In the genomic region with DNA sequence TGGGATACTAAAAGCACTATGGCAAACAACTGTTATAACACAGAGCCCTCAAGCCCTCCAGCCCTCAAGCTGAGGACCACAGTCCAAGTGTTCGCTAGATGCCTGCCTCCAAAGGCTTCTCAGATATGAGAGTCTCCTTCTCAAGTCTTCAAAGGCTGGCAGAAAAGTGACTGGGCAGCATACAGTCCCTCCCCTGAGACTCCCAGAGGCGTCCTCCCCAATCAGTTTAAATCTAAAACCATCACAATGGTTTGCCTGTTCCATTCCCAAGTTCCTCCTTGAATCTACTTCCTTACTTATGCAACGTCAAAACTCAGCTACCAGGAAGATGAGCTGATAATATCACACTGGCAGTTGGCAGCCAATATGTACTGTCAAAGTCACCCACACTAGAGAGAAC, we compare ENCODE assay signal across 8 mouse cellular contexts. TPM values are rescaled to one million over a fixed set of nuclear protein-coding genes. Genes with fewer than 3 reads are reported as not detected.
DNase-seq lines count a peak whose midpoint lies in the region; ATAC-seq and TF ChIP-seq lines count a peak whose summit lies in the region.

A gene (plus strand): TSS at position 301 of the 400 bp plus-strand sequence.

- H3K79me2 ChIP-seq in myocyte (ENCODE audit: control insufficient read depth, insufficient read depth) = no peaks in the 10 kb centered on the region

- no peak for TF ChIP-seq POLR2A in myocyte (IDR thresholded peaks at IDR 0.05; ENCODE audit: insufficient read length, low read depth)

- 63% methylated on average over 3 of the region's 3 CpGs for WGBS in lung, postnatal 0 days
- 60% methylated on average over 3 of the region's 3 CpGs for WGBS in embryonic facial prominence, embryonic 14.5 days
- WGBS in heart, embryonic 15.5 days = 55% methylated on average over 3 of the region's 3 CpGs

- no peak for TF ChIP-seq EP300 in lung, postnatal 0 days (IDR thresholded peaks at IDR 0.05)

- H3K4me1 ChIP-seq in lung, postnatal 0 days (ENCODE audit: insufficient read depth, low read depth, low read length) = no peaks in the 10 kb centered on the region
- H3K4me1 ChIP-seq in embryonic facial prominence, embryonic 14.5 days (ENCODE audit: control insufficient read depth, insufficient read depth, low read length) = no peaks in the 10 kb centered on the region
- H3K4me1 ChIP-seq in heart, embryonic 15.5 days (replicated peaks) = peaks cover 5% of the 10 kb centered on the region

- ATAC-seq in lung, postnatal 0 days = no peak
- ATAC-seq in embryonic facial prominence, embryonic 14.5 days (ENCODE audit: low read depth) = no peak
- ATAC-seq in heart, embryonic 15.5 days (replicated peaks; ENCODE audit: insufficient number of reproducible peaks, insufficient read depth, low FRiP score, low read depth) = no peak

- no peak within 1 kb of the TSS for H3ac ChIP-seq in myocyte (ENCODE audit: control insufficient read depth, insufficient read length)

- H3K9ac ChIP-seq in lung, postnatal 0 days (replicated peaks; ENCODE audit: low read depth) = no peak within 1 kb of the TSS
- H3K9ac ChIP-seq in embryonic facial prominence, embryonic 14.5 days (ENCODE audit: low read depth, low read length) = no peak within 1 kb of the TSS
- H3K9ac ChIP-seq in heart, embryonic 15.5 days = no peak within 1 kb of the TSS

- no peaks in the 10 kb centered on the region for H3K27me3 ChIP-seq in lung, postnatal 0 days (replicated peaks; ENCODE audit: insufficient read depth, low read length)
- H3K27me3 ChIP-seq in embryonic facial prominence, embryonic 14.5 days (replicated peaks; ENCODE audit: control insufficient read depth, insufficient read depth, low read length) = no peaks in the 10 kb centered on the region
- no peaks in the 10 kb centered on the region for H3K27me3 ChIP-seq in heart, embryonic 15.5 days
- no peaks in the 10 kb centered on the region for H3K27me3 ChIP-seq in myocyte (ENCODE audit: control insufficient read depth, insufficient read depth, insufficient read length)

- no peak within 1 kb of the TSS for H3K4me3 ChIP-seq in lung, postnatal 0 days (ENCODE audit: low read depth, low read length)
- no peak within 1 kb of the TSS for H3K4me3 ChIP-seq in embryonic facial prominence, embryonic 14.5 days (ENCODE audit: low read depth, low read length)
- no peak within 1 kb of the TSS for H3K4me3 ChIP-seq in heart, embryonic 15.5 days
- H3K4me3 ChIP-seq in myocyte = no peak within 1 kb of the TSS

- no peak within 1 kb of the TSS for H3K27ac ChIP-seq in lung, postnatal 0 days (ENCODE audit: low read length)
- H3K27ac ChIP-seq in embryonic facial prominence, embryonic 14.5 days (replicated peaks; ENCODE audit: low read depth, low read length) = no peak within 1 kb of the TSS
- H3K27ac ChIP-seq in heart, embryonic 15.5 days = no peak within 1 kb of the TSS

- no peaks in the 10 kb centered on the region for H3K9me3 ChIP-seq in lung, postnatal 0 days (ENCODE audit: low read length)
- H3K9me3 ChIP-seq in embryonic facial prominence, embryonic 14.5 days (ENCODE audit: control insufficient read depth, low read length) = no peaks in the 10 kb centered on the region
- H3K9me3 ChIP-seq in heart, embryonic 15.5 days (replicated peaks) = no peaks in the 10 kb centered on the region

- DNase-seq in lung, postnatal 0 days (ENCODE audit: low spot score) = no peak
- no peak for DNase-seq in lung, postnatal 25 days (ENCODE audit: low spot score)
- no peak for DNase-seq in embryonic facial prominence, embryonic 14.5 days (ENCODE audit: low spot score)
- no peak for DNase-seq in left cerebral cortex, postnatal 25 days (ENCODE audit: low spot score in 2 of 2)
- DNase-seq in cerebellum, adult 9-10 months = no peak
- no peak for DNase-seq in frontal cortex, postnatal 36 days (ENCODE audit: low spot score in 2 of 2)

- intact Hi-C loops in left cerebral cortex, postnatal 25 days (cut with DNase I) = no loop called here

- H3K4me2 ChIP-seq in lung, postnatal 0 days (replicated peaks; ENCODE audit: low read depth, low read length) = no peak within 1 kb of the TSS
- H3K4me2 ChIP-seq in embryonic facial prominence, embryonic 14.5 days (ENCODE audit: low read depth, low read length) = no peak within 1 kb of the TSS
- no peak within 1 kb of the TSS for H3K4me2 ChIP-seq in heart, embryonic 15.5 days
- no peak within 1 kb of the TSS for H3K4me2 ChIP-seq in myocyte (ENCODE audit: low read depth)

- TF ChIP-seq CTCF in lung, postnatal 0 days (IDR thresholded peaks at IDR 0.05) = no peak

- no peaks in the 10 kb centered on the region for H3K36me3 ChIP-seq in lung, postnatal 0 days (ENCODE audit: insufficient read depth, low read length)
- no peaks in the 10 kb centered on the region for H3K36me3 ChIP-seq in embryonic facial prominence, embryonic 14.5 days (ENCODE audit: control insufficient read depth, insufficient read depth, low read length)
- H3K36me3 ChIP-seq in heart, embryonic 15.5 days = no peaks in the 10 kb centered on the region
- H3K36me3 ChIP-seq in myocyte (ENCODE audit: control insufficient read depth, insufficient read depth) = no peaks in the 10 kb centered on the region

TF ChIP-seq in myocyte, 11 proteins besides CTCF, POLR2A, EP300 and RAD21:
- TF ChIP-seq POLR2AphosphoS2 (IDR thresholded peaks at IDR 0.05; ENCODE audit: insufficient read length, low read depth) = no peak
- TF ChIP-seq SRF (IDR thresholded peaks at IDR 0.05; ENCODE audit: control insufficient read depth, insufficient read length, low read depth) = no peak
- no peak for TF ChIP-seq REST (IDR thresholded peaks at IDR 0.05; ENCODE audit: insufficient read depth, insufficient read length)
- no peak for TF ChIP-seq USF1 (IDR thresholded peaks at IDR 0.05; ENCODE audit: low read depth)
- no peak for TF ChIP-seq CEBPB (IDR thresholded peaks at IDR 0.05; ENCODE audit: insufficient read depth, poor library complexity, severe bottlenecking)
- TF ChIP-seq E2F4 (IDR thresholded peaks at IDR 0.05; ENCODE audit: insufficient read depth) = no peak
- no peak for TF ChIP-seq MYOD1 (IDR thresholded peaks at IDR 0.05; ENCODE audit: control insufficient read depth in 1 of 3, insufficient read length in 2 of 3, low read depth in 2 of 3)
TF ChIP-seq in myocyte: peak in this region for 0.

RNA-seq across cellular contexts. Expression of the gene that starts here (rescaled TPM):
- polyA plus RNA-seq in lung, postnatal 0 days (2015; fragmentation: Nextera tagmentation; extraction: Ambion mirVana) = 26.0 and 28.8 TPM in 2 replicates
- 60.8 and 62.0 TPM in 2 replicates for polyA plus RNA-seq in embryonic facial prominence, embryonic 14.5 days (2014; fragmentation: Nextera tagmentation; extraction: Ambion mirVana)
- polyA plus RNA-seq in heart, embryonic 15.5 days (2015; fragmentation: Nextera tagmentation; extraction: Ambion mirVana) = 48.3 and 54.7 TPM in 2 replicates
- total RNA-seq in left cerebral cortex, postnatal 25 days (2021) = 10 to 100 TPM; 31.2 to 36.8 TPM
- 35.1 TPM for polyA plus RNA-seq in myocyte (2012; fragmentation: generic; extraction: Trizol)
